Mouse (Mus musculus): ENCODE measurements at regions not wholly inside any gene's neighbourhood (a gene's known extent, or its start where the extent isn't known, plus 50 kb on each side); places are given as distances from the start of the nearest gene placed in this dataset.

GRCm38 (mm10) chr1:122357015-122357414 is 789.2 kb upstream of the Ddx18 start:
- TF ChIP-seq MAFK (IDR thresholded peaks at IDR 0.05; ENCODE audit: insufficient read depth, low read depth, low read length) (no peak), CHD2 (IDR thresholded peaks at IDR 0.05; ENCODE audit: low read depth, low read length) (no peak), ZC3H11A (IDR thresholded peaks at IDR 0.05; ENCODE audit: borderline replicate concordance, low read depth, low read length) (no peak)

Data from ES-E14 (cell line).